Mouse (Mus musculus) kidney, embryonic 15.5 days (tissue): ENCODE data around the gene Tac2. TPM values are rescaled to one million over a fixed set of nuclear protein-coding genes. Genes with fewer than 3 reads are reported as not detected.

Source experiments
- ATAC-seq: fragments of 200-750 bp; cut with Nextera tagmentation; replicated peaks from 2 replicates; pipeline ENCODE4 v1.8.0; 2017; ENCODE audit warnings: moderate TSS enrichment; ENCODE audit not compliant: low FRiP score
- H3K27ac ChIP-seq: fragments of 300-500 bp; sonication (generic); 2 replicates; pipeline ENCODE4 v1.5.1; 2015; ENCODE audit warnings: mild to moderate bottlenecking, inconsistent platforms
- H3K27me3 ChIP-seq: fragments of 300-500 bp; sonication (generic); 2 replicates; pipeline ENCODE4 v1.6.1; 2015; ENCODE audit warnings: inconsistent platforms
- H3K36me3 ChIP-seq: fragments of 300-500 bp; sonication (generic); 2 replicates; pipeline ENCODE4 v1.6.1; 2015; ENCODE audit warnings: inconsistent platforms
- H3K4me1 ChIP-seq: fragments of 300-500 bp; sonication (generic); 2 replicates; pipeline ENCODE4 v1.6.1; 2015; ENCODE audit warnings: inconsistent platforms
- H3K4me2 ChIP-seq: fragments of 300-500 bp; sonication (generic); 2 replicates; pipeline ENCODE4 v1.6.1; 2015; ENCODE audit warnings: moderate library complexity, mild to moderate bottlenecking, inconsistent platforms
- H3K4me3 ChIP-seq: fragments of 300-500 bp; sonication (generic); replicated peaks from 2 replicates; pipeline ENCODE4 v1.5.1; 2015; ENCODE audit warnings: mild to moderate bottlenecking, inconsistent platforms
- H3K9ac ChIP-seq: fragments of 300-500 bp; sonication (generic); 2 replicates; pipeline ENCODE4 v1.6.1; 2015; ENCODE audit warnings: mild to moderate bottlenecking, inconsistent platforms
- H3K9me3 ChIP-seq: fragments of 300-500 bp; sonication (generic); replicated peaks from 2 replicates; pipeline ENCODE4 v1.6.1; 2016; ENCODE audit warnings: inconsistent platforms
- whole genome bisulfite sequencing: fragments of 180-500 bp; shearing (Covaris S2); methylation state at CpG from one replicate; pipeline ENCODE4 v1.1.7; 2015; ENCODE audit warnings: mixed read lengths; 5-methylcytosine and 5-hydroxymethylcytosine counted together
- polyA plus RNA-seq: library from polyadenylated mRNA; unstranded; fragments of >200 nt; fragmentation: Nextera tagmentation; extraction: Ambion mirVana; gene quantifications from 2 replicates; pipeline ENCODE4 v1.2.1, GENCODE M21; 2015

Gene Tac2
- 2.2 and 2.3 TPM in 2 replicates for polyA plus RNA-seq

DNA sequence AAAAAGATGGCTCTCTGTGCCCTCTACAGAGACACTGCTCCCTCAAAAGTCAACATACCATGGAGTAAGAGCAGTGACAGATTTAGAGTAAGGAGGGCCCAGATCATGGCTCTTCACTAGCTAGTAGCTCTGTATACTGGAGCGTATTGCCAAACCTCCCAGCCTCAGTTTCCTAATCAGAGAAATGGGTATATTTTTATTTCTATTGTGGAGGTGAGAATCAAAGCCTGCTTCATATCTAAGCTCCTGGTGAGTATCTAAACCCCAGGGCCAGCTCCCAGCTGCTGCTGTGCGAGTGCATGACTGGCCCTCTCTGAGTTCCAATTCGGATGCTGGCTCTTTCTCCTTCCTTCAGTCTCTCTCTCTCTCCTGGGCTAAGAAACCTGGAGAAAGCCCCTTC, at the start of gene Tac2:
Gene Tac2, plus strand, starts transcription at position 301 of the 400 bp plus-strand sequence.
- peaks cover 34% of the 10 kb centered on the region for H3K4me1 ChIP-seq
- 81% methylated on average over 3 of the region's 3 CpGs for WGBS
- peaks cover 31% of the 10 kb centered on the region for H3K27me3 ChIP-seq
- ATAC-seq = no peak
- H3K4me3 ChIP-seq = no peak within 1 kb of the TSS
- H3K9me3 ChIP-seq = no peaks in the 10 kb centered on the region
- no peaks in the 10 kb centered on the region for H3K36me3 ChIP-seq
- H3K27ac ChIP-seq = no peak within 1 kb of the TSS
- no peak within 1 kb of the TSS for H3K9ac ChIP-seq
- no peak within 1 kb of the TSS for H3K4me2 ChIP-seq

- WGBS = 85% methylated on average over 8 of the region's 8 CpGs
- H3K4me3 ChIP-seq = no peak overlapping the region
- no peak for ATAC-seq
- H3K27ac ChIP-seq = peak overlapping the region; percentile 71; the same call in 1 of the 2 replicates
- no peaks in the 10 kb centered on the region for H3K27me3 ChIP-seq
- H3K4me1 ChIP-seq = peaks cover 23% of the 10 kb centered on the region
- H3K9ac ChIP-seq = no peak overlapping the region
- H3K9me3 ChIP-seq = no peaks in the 10 kb centered on the region
- H3K36me3 ChIP-seq = no peaks in the 10 kb centered on the region
- H3K4me2 ChIP-seq = no peak overlapping the region
Measured at GRCm38 (mm10) chr10:127674794-127675522, 49.3 kb upstream of the Tac2 start.

DNA sequence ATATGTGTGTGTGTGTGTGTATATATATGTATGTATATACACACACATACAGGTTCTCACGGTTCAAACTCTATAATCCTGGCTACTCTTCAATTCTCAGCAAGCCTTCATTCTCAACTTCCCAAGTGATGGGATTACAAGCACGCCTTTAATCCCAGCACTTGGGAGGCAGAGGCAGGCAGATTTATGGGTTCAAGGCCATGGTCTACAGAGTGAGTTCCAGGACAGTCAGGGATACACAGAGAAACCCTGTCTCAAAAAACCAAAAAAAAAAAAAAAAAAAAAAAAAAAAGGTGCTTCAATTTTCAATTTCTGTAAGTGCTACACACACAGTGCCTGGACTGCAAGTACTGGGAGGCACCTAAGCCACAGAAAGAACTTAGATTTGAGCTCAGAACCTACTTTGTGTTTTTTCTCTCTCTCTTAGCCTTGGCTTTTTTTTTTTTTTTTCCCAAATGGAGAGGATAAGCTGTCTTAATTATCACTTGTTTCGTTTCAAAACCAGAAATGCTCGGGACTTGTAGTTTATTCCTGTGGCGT, 48.3 kb upstream of the Tac2 start:
- H3K9ac ChIP-seq = no peak overlapping the region
- peak overlapping the region; percentile 93 for H3K4me2 ChIP-seq
- H3K27ac ChIP-seq = peak overlapping the region; percentile 57
- no peak for ATAC-seq
- H3K4me1 ChIP-seq = peaks cover 23% of the 10 kb centered on the region
- WGBS = 48% methylated on average over 5 of the region's 5 CpGs
- H3K36me3 ChIP-seq = no peaks in the 10 kb centered on the region
- no peaks in the 10 kb centered on the region for H3K9me3 ChIP-seq
- peak overlapping the region; percentile 87 for H3K4me3 ChIP-seq
- no peaks in the 10 kb centered on the region for H3K27me3 ChIP-seq

DNA sequence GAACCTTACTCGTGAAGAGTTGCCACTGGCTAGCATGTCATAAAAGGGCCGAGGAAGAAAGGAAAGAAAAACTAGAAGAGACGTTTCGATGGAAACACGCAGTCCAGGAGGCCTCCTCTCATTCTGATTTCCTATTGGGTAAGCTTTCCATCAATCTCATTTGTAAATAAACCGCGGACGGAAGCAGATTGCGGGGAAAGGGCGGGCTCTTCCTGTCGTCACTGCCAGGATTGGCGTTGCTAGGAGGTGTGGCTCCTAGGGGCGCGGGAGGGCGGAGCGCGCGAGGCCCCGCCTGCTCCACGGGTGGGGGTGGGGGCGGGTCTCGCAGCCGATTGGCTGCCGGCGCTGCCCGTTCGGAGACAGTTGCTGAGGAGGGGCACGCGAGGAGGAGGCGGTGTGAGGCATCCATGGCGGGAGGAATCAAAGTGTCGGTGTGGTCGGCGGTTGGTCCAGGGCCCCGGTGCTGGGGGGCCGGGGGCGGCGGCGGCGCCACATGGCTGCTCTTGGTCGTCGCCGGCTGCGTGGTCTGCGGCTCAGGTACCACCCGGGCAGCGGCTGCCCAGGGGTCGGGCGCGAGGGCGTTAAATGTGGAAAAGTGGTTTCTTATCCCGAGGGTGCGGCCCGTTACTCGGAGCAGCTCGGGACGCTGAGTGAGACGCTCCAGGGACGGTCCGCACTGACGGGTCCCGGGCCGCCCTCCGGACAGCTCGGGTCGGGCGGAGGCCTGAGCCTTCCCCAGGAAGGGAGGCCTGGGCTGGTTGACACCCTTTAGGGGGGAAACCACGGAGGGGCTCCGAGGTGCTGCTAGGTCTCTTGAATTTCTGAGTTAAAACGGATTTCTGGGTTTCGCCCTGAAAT, 47.4 kb upstream of the Tac2 start:
- peak; percentile 97 for ATAC-seq
- Histone ChIP-seq H3K4me3 (peak overlapping the region; percentile 87), H3K4me2 (peak overlapping the region; percentile 93), H3K9me3 (no peaks in the 10 kb centered on the region), H3K27ac (peak overlapping the region; percentile 77), H3K4me1 (peaks cover 23% of the 10 kb centered on the region), H3K9ac (peak overlapping the region; percentile 73), H3K27me3 (no peaks in the 10 kb centered on the region), H3K36me3 (no peaks in the 10 kb centered on the region)
- under 1% methylated on average over 71 of the region's 71 CpGs for WGBS

DNA sequence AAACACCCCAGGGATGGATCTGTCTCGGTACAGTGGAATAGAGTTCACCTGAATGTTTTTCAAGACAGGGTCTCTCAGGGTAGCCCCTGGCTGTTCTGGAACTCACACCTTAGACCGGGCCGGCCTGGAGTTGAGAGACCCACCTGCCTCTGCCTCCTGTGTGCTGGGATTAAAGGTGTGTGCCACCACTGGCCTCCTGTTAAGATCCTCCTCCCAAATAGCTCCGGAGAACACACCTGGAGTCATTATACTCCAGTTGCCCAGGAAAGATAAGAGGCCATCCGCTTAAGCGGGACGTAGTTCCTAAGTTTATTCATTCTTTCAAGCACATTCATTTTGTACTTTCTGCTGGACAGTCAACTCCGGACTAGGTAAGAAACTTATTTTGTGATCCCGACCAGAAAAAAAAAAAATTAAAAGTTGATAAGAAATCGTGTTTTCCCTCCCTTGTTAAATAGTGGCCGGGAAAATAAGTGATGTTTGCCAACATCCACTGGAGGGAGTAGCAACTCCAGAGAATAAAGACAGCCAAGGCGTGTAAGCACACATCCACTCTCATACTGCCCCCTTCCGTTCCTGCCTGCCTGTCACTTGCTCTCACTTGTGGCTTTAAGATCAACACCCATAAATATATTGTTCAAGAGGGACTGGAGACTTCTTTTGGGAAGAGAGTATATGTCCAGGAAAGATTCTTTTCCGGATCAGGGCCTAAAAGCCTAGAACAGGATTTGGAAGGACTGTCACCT, 46.5 kb upstream of the Tac2 start:
- peak overlapping the region; percentile 93 for H3K4me2 ChIP-seq
- peaks cover 23% of the 10 kb centered on the region for H3K4me1 ChIP-seq
- 10% methylated on average over 14 of the region's 14 CpGs for WGBS
- H3K36me3 ChIP-seq = no peaks in the 10 kb centered on the region
- peak overlapping the region; percentile 87 for H3K4me3 ChIP-seq
- no peaks in the 10 kb centered on the region for H3K27me3 ChIP-seq
- 0 out of 2 replicates have a peak, but pooled peaks have one; percentile 15 for ATAC-seq
- H3K9me3 ChIP-seq = no peaks in the 10 kb centered on the region
- H3K27ac ChIP-seq = peak overlapping the region; percentile 77
- H3K9ac ChIP-seq = peak overlapping the region; percentile 73

DNA sequence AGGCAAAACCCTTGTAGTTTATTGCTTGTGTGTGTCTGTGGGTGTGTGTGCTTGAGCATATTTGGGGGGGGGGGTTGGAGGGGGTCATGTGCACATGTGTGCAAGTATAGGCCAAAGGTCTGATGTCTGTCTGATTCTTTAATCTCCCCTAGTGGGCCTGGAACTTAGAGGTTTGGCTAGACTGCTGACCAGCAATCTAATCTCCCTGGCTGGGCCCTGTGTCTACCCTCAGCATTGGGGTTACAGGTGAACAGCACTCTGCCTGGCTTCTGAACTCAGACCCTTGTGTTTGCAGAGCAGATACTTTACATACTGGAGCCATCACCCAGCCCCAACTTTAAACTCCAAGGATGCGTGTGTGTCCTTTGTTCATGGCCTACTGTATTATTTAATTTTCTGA, 45.1 kb upstream of the Tac2 start:
- Histone ChIP-seq H3K4me3 (no peak overlapping the region), H3K4me2 (no peak overlapping the region), H3K27me3 (no peaks in the 10 kb centered on the region), H3K9me3 (no peaks in the 10 kb centered on the region), H3K36me3 (no peaks in the 10 kb centered on the region), H3K27ac (no peak overlapping the region), H3K4me1 (peaks cover 23% of the 10 kb centered on the region), H3K9ac (no peak overlapping the region)
- no peak for ATAC-seq
- WGBS = 97% methylated on average over 1 of the region's 1 CpGs

DNA sequence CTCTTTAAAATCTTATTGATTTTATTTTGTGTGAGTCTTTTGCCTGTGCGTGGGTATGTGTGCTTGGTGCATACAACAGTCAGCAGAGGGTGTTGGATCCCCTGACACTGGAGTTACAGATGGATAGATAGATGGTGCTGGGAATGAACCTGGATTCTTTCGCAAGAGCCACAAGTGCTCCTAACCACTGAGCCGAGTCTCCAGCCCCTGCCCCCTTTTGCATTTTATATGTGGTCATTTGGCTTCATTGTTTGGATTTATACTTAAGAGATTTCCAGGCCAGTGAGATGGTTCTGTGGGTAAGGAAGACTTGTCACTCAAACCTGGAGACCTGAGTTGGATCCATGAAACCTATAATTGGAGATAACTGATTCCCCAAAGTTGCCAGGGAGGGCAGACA, 44.4 kb upstream of the Tac2 start:
- no peaks in the 10 kb centered on the region for H3K27me3 ChIP-seq
- no peak overlapping the region for H3K4me2 ChIP-seq
- WGBS = 89% methylated on average over 3 of the region's 3 CpGs
- no peaks in the 10 kb centered on the region for H3K36me3 ChIP-seq
- no peak overlapping the region for H3K27ac ChIP-seq
- no peak overlapping the region for H3K4me3 ChIP-seq
- H3K4me1 ChIP-seq = peaks cover 22% of the 10 kb centered on the region
- no peak overlapping the region for H3K9ac ChIP-seq
- no peaks in the 10 kb centered on the region for H3K9me3 ChIP-seq
- no peak for ATAC-seq

DNA sequence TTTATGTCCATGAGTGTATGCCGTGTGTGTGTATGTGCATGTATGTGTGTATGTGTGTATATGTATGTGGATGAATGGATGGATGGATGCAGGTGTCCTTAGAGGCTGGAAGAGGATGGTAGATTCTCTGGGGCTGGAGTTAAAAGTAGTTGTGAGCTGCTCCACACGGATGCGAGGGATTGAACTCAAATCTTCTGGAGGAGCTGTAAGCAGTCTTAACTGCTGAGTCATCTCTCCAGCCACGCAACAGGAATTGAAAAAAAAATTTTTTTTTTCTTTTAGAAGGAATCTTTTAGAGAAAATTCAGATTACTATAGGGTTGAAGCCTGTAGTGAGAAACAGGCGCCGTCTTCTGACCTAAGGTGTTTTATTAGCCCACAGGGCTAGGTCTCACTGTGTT, 41.4 kb upstream of the Tac2 start:
- Histone ChIP-seq H3K9ac (no peak overlapping the region), H3K36me3 (no peaks in the 10 kb centered on the region), H3K4me3 (no peak overlapping the region), H3K4me1 (peaks cover 10% of the 10 kb centered on the region), H3K9me3 (no peaks in the 10 kb centered on the region), H3K4me2 (no peak overlapping the region), H3K27ac (no peak overlapping the region), H3K27me3 (no peaks in the 10 kb centered on the region)
- WGBS = 88% methylated on average over 6 of the region's 6 CpGs
- no peak for ATAC-seq

DNA sequence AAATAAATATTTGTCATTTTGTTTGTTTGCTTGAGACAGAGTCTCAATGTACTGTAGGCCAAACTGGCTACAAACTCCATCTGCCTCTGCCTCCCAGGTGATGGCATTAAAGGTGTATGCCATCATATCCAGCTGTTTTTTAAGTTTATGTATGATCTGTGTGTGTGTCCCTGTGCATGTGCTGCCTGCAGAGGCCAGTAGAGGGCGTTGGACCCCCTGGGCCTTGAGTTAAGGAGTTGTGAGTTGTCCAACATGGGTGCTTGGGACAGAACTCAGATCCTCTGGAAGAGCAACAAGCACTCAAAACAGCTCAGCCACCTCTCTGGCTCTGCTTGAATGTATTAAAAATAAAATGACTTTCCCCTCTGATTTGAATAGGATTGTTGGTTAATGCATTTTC, 33.2 kb upstream of the Tac2 start:
- 30% methylated on average over 1 of the region's 1 CpGs for WGBS
- Histone ChIP-seq H3K27ac (no peak overlapping the region), H3K9ac (no peak overlapping the region), H3K4me1 (no peaks in the 10 kb centered on the region), H3K27me3 (no peaks in the 10 kb centered on the region), H3K4me2 (no peak overlapping the region), H3K36me3 (peaks cover 63% of the 10 kb centered on the region), H3K4me3 (no peak overlapping the region), H3K9me3 (no peaks in the 10 kb centered on the region)
- ATAC-seq = no peak

DNA sequence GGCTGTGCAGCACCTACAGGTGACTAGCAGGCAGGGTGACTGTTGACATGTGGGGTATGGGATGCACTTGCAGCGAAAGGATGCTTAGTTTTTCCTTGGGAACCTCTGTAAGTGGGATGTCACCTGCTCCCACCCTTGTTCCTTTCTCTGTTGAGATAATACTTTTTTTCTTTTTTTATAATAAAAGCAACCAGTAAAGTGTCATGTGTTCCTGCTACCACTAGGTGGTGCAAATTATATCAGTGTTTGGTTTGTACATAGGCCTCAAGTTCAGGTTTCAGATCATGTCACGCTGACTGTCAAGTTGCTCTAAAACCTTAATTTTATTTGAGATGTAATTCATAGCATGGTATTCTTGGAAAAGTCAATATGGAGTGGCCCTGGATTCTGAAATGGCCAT, 29.6 kb upstream of the Tac2 start:
- peaks cover 87% of the 10 kb centered on the region for H3K36me3 ChIP-seq
- 51% methylated on average over 2 of the region's 2 CpGs for WGBS
- ATAC-seq = no peak; the same call in 1 of the 2 replicates
- H3K4me2 ChIP-seq = no peak overlapping the region
- no peaks in the 10 kb centered on the region for H3K4me1 ChIP-seq
- no peak overlapping the region for H3K27ac ChIP-seq
- H3K27me3 ChIP-seq = no peaks in the 10 kb centered on the region
- no peaks in the 10 kb centered on the region for H3K9me3 ChIP-seq
- H3K4me3 ChIP-seq = no peak overlapping the region
- no peak overlapping the region for H3K9ac ChIP-seq

- 94% methylated on average over 7 of the region's 7 CpGs for WGBS
- H3K9me3 ChIP-seq = no peaks in the 10 kb centered on the region
- H3K4me2 ChIP-seq = no peak overlapping the region
Measured at GRCm38 (mm10) chr10:127695775-127696174, 28.5 kb upstream of the Tac2 start.

More at GRCm38 (mm10) chr10:127695775-127696174, 28.5 kb upstream of the Tac2 start:
- no peak overlapping the region for H3K27ac ChIP-seq
- no peak overlapping the region for H3K9ac ChIP-seq
- no peak overlapping the region for H3K4me3 ChIP-seq
- H3K36me3 ChIP-seq = peaks cover 79% of the 10 kb centered on the region
- no peak for ATAC-seq
- no peaks in the 10 kb centered on the region for H3K4me1 ChIP-seq
- no peaks in the 10 kb centered on the region for H3K27me3 ChIP-seq
